Mouse (Mus musculus): ENCODE measurements around the gene H2afv.
A peak's percentile ranks its signal among the peaks of the same experiment; 100 is the strongest.
"Not testable (repeated sequence)": the region's sequence is repeated elsewhere in the genome, so short reads cannot be mapped to it uniquely, and the experiment has no call there.

H2afv gene

DNA sequence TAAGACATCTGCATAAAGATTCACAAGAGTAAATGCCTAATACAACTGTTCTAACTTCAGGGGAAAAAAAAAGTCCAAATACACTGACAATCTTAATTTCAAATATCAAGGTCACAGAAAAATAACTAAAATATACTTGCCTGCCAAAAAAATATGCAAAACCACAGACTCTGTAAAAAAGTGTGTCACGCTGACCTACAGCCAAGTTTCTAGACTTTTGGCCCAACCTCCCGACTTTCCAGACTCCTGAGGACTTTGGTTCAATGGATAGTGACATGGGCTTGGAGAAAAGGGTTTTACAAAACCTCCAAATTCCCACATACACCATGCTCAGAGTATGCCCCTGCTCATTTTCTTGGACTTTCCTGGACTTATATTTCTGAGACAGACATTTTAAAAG lies 24.3 kb upstream of the H2afv start:
- peak; percentile 28 to 38 for DNase-seq

DNA sequence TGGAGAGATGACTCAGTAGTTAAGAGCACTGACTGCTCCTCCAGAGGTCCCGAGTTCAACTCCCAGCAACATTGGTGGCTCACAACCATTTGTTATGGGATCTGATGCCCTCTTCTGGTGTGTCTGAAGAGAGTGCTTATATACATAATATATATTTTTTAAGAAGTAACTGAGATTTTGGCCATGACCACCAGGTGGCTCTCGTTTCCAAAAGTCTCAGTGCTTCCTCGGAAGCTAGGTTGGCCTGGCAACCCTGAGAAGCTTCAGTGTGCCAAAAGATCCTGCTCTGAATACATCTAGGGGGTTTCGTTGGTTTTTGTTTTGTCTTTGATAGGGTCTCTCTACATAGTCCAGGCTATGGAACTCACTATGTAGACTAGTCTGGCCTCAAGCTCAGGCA lies 20.9 kb upstream of the H2afv start:
- peak; percentile 43 to 60 for DNase-seq

DNA sequence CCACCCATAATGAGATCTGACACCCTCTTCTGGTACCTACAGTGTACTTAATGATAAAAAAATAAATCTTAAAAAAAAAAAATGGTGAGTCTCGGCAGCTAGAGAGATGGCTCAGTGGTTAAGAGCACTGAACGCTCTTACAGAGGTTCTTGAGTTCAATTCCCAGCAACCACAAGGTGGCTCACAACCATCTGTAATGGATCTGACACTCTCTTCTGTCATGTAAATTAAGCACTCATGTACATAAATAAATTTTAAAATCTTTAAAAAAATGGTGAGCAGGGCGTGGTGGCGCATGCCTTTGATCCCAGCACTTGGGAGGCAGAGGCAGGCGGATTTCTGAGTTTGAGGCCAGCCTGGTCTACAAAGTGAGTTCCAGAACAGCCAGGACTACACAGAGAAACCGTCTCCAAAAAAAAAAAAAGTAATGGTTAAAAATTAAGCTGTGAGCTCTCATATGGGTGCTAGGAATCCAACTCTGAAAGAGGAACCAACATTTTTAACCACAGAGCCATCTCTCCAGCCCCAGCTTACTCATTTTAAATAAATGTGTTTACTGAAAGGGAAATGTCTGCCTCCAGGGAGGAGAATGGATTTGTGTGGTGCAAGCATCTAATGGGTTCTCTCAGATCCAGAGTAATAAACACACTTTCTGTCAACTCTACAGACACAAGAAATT lies 19.1 kb upstream of the H2afv start:
- DNase-seq = no peak

DNA sequence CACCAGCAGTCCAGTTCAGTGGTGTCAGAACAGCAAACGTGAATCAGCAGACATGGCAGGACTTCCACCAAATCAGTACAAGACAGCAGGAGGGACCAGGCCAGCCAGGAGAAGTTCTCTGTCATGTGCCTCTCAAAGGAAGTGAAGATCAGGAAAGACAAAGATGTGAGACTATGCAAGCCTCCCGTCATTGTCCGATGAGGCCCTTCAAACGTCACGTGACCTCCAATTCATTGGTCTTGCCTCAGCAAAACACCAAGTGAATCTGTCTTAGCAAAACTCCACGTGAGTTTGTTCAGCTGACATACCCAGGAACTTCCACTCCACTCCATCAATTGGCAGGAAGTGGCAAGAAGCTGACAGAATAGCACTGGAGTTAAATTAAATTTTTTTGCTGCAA lies 11.8 kb upstream of the H2afv start:
- no peak for DNase-seq

DNA sequence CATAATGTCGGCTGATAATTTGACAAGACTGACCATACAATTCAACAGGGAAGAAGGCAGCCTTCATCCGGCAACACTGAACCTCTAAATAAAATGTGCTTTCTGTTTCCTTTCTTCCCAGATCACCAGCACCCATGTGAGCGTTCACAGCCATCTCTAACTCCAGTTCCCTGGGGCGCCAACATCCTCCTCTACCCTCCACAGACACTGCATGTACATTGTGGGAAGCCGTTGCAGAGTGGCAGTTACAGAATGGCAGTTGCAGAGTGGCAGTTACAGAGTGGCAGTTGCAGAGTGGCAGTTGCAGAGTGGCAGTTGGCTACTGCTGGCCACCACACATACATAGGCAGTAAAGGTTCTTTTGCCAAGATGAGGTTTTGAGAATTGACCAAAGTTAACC lies 3.9 kb upstream of the H2afv start:
- not testable (repeated sequence) for DNase-seq

DNA sequence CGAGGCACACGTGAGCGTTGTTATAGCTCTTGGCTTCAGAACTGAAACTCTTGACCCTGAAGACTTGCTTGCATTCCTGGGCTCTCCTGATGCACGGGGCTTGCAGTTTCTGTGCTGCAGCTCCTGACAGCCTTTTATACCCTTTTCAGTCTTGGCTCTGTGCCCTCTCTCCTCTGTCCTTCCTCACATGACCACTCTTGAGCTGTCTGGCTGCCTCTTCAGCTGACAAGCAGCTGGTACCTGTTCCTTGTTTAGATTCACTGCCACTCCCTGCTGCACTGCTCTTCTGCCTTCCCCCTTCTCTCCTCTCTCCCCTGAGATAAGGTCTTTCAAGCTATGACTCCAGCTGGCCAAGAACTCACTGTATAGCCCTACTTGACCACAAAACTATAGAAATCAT lies 3.2 kb upstream of the H2afv start:
- DNase-seq = peak in 1 of 2 experiments; percentile 22

DNA sequence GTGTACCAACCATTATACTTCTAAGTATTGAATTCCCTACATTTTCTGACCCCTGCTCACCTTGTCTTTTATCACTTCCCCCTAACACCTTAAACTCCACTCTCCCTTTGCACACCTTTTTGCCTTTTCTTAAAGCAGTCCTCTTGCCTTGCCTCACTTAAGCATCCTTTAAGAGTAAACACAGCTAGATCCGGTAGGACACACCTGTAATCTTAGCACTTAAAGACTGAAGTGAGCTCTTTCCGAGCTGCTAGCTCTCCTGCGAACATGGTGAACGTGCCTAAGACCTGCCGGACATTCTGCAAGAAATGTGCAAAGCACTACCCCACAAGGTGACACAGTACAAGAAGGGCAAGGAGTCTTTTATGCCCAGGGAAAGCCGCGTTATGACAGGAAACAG lies 1.7 kb upstream of the H2afv start:
- no peak for DNase-seq

DNA sequence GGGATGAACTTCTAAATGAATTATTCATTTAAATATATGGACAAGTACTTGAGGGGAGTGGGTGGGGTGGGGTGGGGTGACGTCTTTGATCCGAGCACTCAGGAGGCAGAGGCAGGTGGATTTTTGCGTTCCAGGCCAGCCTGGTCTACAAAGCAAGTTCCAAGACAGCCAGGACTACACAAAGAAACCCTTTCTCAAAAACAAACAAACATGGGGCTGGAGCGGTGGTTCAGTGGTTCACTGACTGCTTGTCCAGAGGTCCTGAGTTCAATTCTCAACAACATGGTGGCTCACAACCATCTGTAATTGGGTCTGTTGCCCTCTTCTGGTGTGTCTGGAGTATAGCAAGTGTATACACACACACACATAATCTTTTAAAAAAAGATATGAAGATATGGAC lies 1.2 kb upstream of the H2afv start:
- no peak for DNase-seq

DNA sequence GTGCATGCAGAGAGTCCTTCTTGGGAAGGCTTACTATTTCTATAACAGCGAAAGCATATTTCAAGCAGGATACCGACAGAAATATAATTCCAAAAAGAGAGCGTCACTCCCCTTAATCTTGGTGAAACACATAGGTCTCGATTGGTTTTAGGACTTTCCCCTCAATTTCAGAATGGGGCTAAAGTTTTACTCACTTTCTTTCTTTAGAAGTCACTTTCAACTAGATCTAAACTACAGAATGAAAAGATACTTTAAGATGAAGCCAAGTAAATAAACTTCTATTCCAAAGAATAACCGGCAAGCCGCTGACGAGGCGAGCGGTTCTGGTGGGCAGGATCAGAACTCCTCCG lies 541 bp downstream of the H2afv start:
- no peak for DNase-seq

DNA sequence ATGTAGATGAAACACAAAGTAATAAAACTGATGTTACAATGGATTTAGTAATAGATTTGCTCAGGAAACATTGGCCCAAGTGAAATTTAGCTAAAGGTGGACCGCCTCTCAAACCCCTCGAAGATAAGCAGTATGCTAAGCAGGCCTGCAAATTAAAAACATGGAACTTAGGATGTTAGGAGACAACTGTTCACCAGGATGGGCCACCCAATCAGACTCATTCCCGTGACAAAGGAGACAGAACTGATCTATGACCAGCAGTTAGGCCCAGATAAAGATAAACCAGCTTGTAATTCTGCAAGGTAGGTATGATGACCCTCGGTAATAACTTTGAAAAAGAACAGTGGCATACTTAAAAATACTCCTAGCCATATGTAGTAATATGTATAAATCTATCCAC lies 1.1 kb downstream of the H2afv start:
- DNase-seq = no peak

DNA sequence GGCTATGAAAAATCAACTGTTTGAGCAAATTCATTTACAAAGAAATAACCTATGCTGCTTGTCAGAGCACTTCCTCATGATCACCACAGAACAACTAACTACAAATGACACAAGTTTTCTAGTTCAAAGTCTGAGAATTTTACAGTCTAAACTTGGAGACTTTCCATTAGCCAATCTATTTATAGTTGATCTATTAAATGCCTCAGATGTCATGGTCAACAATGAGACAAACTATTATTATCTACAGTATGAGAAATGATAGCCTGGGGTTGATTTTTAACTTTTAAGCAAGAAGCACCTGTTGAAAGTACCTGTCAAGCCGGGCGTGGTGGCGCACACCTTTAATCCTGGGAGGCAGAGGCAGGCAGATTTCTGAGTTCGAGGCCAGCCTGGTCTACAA lies 1.7 kb downstream of the H2afv start:
- peak; percentile 28 for DNase-seq

DNA sequence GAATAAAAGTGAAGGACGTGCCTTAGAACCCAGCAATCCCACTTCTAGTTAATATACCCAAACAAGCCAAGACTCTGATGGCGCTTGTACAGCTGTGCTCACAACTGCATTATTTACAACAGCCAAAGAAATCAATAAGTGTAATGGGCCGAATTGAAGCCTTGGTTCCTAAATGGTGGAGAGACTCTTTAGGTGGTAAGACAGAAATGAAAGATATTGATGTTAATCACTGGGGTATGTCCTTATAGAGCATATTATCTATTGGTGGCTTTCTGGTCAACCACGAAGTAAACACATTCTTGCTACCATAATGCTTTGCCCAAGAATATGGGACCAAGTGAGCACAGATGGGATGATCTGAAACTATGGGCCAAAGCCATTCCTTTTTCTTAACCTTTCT lies 4.1 kb downstream of the H2afv start:
- DNase-seq = no peak

DNA sequence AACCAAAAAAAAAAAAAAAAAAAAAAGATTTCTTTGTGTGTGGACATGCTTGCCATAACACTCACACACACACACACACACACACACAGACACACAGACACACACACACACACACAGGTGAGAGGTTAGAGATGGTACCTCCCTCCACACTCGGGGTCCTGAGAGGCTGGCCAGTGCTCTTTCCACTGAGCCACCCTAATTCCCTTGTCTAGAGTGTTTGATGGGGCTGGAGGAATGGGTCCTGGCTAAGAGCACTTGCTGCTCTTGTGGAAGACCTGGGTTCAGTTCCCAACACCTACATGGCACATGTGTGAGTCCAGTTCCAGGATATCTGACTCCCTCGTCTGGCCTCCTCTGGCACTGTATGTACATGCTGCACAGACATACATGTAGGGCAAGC lies 6.6 kb downstream of the H2afv start:
- DNase-seq = no peak

DNA sequence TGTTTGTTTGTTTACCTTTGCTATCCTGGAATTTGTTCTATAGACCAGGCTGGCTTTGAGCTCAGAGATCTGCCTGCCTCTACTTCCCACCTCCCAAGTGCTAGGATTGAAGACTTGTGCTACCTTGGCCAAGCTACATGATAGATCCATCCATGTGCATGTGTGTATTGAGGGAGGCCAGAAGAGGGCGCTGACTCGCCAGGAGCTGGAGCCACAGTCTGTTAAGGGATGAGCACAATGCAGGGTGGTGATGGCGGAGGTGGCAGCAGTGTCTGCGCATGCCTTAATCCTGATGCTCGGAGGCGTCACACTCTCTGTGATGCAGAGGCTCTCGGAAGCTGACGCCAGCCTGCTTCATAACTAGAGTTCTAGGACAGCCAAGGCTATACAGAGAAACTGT lies 7.8 kb downstream of the H2afv start:
- peak in 1 of 2 experiments; percentile 55 for DNase-seq

DNA sequence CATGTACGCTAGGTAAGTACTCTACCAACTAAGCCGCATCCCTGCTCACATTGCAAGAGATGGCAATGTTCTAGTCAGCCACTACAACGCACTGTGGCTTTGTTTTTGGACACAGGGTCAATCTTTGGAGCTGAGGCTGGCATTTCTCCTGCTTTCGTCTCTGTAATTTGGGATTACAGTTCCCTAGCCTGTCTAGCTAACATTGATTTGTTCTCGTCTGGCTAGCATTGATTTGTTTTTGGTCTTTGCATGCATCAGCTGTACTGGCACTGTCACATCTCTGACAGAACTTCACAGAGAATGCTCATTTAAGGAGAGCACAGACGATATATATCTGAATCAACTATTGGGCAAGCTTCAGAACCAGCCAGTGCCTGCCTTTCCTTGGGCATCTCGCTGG lies 14.1 kb downstream of the H2afv start:
- no peak for DNase-seq

DNA sequence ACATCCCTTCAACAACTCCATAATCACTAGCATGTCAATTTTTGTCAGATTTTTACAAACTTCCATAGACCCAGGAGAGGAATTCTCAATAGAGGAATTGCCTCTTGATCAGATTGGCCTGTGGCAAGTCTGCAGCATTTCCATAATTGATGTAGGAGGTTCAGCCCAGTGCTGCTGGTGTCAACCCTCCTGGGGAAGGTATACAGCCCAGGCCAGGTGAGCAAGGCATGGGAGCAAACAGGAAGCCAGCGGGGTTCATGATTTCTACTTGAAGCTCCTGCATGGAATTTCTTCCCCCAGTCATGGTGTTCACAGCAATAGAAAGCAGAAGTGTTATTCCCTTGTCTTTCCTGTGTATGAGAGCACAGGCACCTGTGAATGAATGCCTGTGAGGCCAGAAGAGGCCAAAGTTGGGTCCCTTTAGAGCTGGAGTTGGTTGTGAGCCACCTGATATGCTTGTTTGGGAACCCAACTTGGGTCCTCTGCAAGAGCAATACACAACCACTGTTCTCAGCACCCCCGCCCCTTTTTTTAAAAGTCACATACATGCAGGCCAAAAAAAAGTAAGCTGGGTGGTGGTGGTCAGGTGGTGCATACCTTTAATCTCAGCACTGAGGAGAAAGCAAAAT lies 23.4 kb downstream of the H2afv start:
- no peak for DNase-seq

DNA sequence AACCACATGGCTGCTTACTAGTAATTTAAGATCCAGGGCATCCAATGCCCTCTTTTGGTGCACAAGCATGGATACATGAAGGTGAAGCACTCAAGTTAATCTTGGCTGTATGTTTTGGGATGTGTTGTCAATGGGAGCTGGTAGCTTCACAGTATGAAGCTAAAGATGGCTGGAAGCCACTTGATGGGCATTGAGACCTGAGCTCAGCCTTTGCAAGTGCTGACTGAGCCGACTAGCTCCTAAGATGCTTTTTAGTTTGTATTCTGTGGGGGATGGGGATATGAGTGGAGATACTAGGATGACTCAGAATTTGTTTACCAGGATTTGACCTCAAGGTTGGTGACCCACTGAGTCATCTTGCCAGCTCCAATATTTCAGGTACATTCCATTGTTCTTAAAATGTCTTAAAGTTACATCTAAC lies 23.9 kb downstream of the H2afv start:
- DNase-seq = no peak

DNA sequence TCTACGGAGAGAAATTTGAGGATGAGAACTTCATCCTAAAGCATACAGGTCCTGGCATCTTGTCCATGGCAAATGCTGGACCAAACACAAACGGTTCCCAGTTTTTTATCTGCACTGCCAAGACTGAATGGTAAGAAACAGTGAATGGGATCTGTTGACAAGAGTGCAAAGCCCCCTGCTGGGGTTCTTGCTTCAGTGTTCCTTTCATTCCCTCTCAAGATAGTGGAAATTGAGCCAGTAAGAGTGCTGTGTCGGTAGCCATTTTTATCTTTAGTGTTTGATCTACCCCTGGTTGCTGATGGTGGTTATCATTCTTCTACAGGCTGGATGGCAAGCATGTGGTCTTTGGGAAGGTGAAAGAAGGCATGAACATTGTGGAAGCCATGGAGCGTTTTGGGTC lies 25.1 kb downstream of the H2afv start:
- not testable (repeated sequence) for DNase-seq

DNA sequence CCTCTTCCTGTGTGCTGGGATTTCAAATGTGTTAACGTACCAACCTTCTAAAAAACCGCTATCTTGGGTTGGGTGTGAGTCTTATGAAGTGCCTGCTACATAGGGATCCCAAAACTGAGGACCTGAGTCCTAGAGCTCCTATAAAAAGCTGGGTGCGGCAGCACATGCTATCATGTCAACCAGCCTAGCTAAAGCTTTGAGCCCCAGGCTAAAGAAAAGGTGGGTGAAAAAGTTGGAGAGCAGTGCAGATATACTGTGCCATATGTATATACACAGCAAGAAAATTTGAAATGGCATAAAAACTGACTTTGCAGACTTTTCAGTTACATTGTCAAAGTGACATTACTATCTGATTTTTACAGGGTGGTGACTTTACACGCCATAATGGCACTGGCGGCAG lies 25.5 kb downstream of the H2afv start:
- DNase-seq = no peak

DNA sequence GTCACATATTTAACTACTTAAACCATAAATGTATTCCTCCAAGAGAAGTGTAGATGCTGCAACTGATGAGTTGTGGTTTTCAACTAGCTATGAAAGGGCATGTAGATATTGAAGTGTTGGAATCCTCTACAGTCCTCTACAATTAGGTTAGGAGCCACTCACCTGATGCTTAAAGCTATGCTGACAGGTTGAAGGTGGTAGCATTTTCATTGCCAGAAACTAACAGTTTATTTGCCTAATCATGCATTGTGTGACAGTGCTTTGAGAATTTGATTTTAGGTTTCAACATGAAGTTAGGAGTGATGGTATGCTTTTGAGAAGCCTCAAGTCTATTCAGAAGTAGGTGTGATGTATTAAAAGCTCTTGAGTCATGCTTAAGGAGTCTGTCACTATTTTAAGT lies 26.8 kb downstream of the H2afv start:
- no peak for DNase-seq

DNA sequence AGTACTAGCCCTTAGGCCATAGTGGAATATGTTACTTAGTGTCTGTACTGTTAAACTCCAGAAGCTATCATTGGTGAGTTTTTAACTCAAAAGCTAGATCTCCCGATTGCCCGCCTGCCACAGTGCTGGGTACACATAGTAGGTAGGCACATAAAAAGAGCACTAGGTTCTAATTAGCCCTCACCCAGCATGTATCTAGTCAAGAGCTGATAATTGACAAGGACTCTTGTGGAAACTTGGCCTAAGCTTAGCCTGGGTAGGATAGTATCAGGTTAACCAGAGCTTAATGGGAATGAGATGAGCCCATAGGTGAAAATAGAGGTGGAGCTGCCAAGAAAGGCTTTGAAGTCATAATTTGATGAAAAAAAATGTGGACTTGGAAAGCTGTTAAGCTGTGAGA lies 27.2 kb downstream of the H2afv start:
- DNase-seq = no peak

DNA sequence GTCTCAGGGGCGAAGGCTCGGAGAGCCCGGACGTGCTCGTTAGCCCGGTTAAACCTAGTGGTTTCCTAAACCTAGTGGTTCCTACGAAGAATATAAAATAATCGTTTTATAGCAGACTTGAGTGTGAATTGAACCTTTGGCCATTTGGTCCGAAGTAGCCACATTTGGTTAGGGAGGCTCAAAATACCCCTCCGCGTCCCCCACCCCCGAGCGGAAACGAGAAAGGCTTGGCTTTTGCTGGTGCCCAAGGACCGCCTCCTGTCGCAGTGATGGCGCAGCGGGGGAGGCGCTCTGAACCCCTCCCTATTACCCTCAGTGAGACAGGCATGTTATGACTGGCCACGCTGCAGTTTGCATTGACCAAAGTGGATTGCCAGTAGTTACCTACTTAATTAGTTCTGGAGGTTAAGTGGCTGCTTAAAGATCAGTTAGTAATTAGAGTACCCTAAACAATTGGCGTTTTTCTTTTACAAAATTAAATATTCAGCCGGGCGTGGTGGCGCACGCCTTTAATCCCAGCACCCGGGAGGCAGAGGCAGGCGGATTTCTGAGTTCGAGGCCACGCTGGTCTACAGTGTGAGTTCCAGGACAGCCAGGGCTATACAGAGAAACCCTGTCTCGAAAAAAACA lies 27.7 kb downstream of the H2afv start:
- DNase-seq = peak; percentile 77

DNA sequence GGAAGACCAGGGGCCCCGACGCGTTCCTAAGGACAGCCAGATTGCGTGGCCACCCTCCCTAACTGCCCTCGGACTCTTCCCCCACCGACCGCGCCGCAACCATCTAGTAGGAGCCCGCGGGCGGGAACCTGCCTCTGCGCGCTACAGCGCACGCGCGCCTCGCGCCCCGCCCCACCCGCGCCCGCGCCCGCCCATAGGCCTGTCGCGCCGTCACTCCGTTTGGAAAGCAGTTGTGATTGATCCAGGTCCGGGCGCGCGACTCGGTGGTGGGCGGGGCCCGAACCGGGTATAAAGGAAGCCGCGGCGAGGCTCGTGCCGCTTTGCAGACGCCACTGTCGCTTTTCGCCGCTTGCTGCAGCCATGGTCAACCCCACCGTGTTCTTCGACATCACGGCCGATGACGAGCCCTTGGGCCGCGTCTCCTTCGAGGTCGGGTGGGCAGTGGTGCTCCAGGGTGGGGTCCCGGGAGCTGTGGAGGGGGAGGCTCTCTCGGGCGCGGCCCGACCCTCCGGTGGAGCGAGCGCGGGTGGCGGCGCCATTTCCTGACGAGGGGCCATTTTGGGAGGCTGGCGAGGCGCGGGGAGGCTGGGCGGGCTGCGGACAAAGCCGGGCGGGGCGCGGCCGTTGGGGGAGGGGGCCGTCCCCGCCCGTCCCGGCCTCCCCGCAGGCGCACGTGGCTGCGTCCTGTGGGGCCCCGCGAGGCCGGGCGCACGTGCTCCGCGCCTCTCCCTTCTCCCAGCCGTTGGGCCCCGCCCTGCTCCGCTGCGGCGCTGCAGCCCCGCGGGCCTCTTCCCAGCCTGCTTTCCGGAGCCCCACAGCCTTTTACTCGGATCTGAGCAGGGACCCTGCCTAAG lies 28.5 kb downstream of the H2afv start:
- peak; percentile 98 to 99 for DNase-seq
